Mouse (Mus musculus) ES-E14 (cell line): Measurements from ENCODE around the gene Plcb3.

Experiments
- HCFC1 ChIP-seq: IDR thresholded peaks from 2 replicates; pipeline ENCODE4 v1.6.1; 2012; ENCODE audit warnings: low read length, inconsistent platforms, borderline replicate concordance; ENCODE audit not compliant: insufficient read depth
- MAFK ChIP-seq: IDR thresholded peaks from 2 replicates; pipeline ENCODE4 v1.6.1; 2014; ENCODE audit warnings: mild to moderate bottlenecking, low read depth, low read length, inconsistent platforms; ENCODE audit not compliant: insufficient read depth
- ZC3H11A ChIP-seq: IDR thresholded peaks from 2 replicates; pipeline ENCODE4 v1.6.1; 2012; ENCODE audit warnings: low read depth, mild to moderate bottlenecking, inconsistent platforms, low read length, borderline replicate concordance

DNA sequence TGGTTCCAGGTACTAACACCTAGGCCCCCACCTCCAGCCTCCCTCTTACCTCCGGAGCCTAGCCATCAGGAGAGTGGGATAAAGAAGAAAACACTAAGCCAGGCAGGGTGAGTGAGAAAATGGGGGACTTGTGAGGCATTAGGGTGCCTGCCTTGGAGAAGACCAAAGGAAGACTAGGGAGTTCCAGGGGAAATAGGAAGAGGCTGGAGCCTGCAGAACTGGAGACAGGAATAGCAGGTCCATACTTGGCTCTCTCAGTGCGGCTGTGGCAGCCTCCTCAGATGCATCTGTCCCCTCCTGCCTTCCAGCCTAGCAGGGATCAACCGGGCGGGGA lies 43.2 kb downstream of the Plcb3 start:
- no peak for TF ChIP-seq ZC3H11A
- TF ChIP-seq HCFC1: no peak
- TF ChIP-seq MAFK: no peak
